Mouse (Mus musculus): Measurements from ENCODE around the gene Polm.

- TF ChIP-seq CTCF (IDR thresholded peaks at IDR 0.05; ENCODE audit: extremely low read depth, insufficient read depth, low read length) (no peak), POLR2A (IDR thresholded peaks at IDR 0.05; ENCODE audit: extremely low read depth, insufficient read depth, low read length) (no peak)
Measured at GRCm38 (mm10) chr11:5855481-5855880, 17.7 kb upstream of the Polm start.
